Mouse (Mus musculus): ENCODE measurements at regions not wholly inside any gene's neighbourhood (a gene's known extent, or its start where the extent isn't known, plus 50 kb on each side); places are given as distances from the start of the nearest gene placed in this dataset.

- no peaks in the 10 kb centered on the region for H3K27me3 ChIP-seq
- H3K27ac ChIP-seq = no peak overlapping the region
Measured at GRCm38 (mm10) chr7:136434510-136434909, 459.9 kb upstream of the Mgmt start.

DNA sequence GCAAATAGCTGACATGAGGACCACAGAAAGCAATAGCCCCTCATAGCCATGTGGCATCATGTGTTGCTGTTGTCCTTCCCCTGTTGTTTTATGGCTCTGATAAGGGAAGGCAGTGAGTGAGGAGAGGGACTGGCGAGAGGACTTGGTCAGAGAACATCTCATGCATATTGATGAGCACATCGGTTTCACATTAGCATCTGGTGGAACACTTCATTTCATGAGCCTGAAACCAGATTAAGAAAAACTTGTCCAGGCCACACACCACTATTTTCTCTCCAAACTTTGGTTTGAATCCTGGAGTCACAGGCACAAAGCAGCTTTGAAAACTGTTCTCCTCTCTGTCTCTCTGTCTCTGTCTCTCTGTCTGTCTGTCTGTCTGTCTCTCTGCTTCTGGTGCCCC, 451.0 kb upstream of the Mgmt start:
- no peak for DNase-seq
- 47% methylated on average over 2 of the region's 2 CpGs for WGBS (ENCODE audit: insufficient replicate concordance)
- no peak overlapping the region for H3K27ac ChIP-seq
- H3K9me3 ChIP-seq (replicated peaks) = no peaks in the 10 kb centered on the region
- H3K27me3 ChIP-seq = no peaks in the 10 kb centered on the region
- H3K4me3 ChIP-seq (replicated peaks) = no peak overlapping the region
- H3K4me2 ChIP-seq = no peak overlapping the region
- ATAC-seq (ENCODE audit: low read depth) = no peak
- H3K36me3 ChIP-seq = no peaks in the 10 kb centered on the region
- no peaks in the 10 kb centered on the region for H3K4me1 ChIP-seq (replicated peaks)
- no peak overlapping the region for H3K9ac ChIP-seq

More at GRCm38 (mm10) chr7:136434510-136434909, 459.9 kb upstream of the Mgmt start:
- Histone ChIP-seq H3K9ac (no peak overlapping the region), H3K4me3 (replicated peaks) (no peak overlapping the region), H3K4me2 (no peak overlapping the region), H3K36me3 (no peaks in the 10 kb centered on the region), H3K4me1 (replicated peaks) (no peaks in the 10 kb centered on the region), H3K9me3 (replicated peaks) (no peaks in the 10 kb centered on the region)
- DNase-seq = no peak
- 78% methylated on average over 13 of the region's 13 CpGs for WGBS (ENCODE audit: insufficient replicate concordance)
- ATAC-seq (ENCODE audit: low read depth) = no peak

- DNase-seq (no peak), ATAC-seq (ENCODE audit: low read depth) (no peak)
- H3K36me3 ChIP-seq = no peaks in the 10 kb centered on the region
- H3K27me3 ChIP-seq = no peaks in the 10 kb centered on the region
- no peak overlapping the region for H3K4me3 ChIP-seq (replicated peaks)
- H3K4me1 ChIP-seq (replicated peaks) = no peaks in the 10 kb centered on the region
- no peaks in the 10 kb centered on the region for H3K9me3 ChIP-seq (replicated peaks)
- WGBS (ENCODE audit: insufficient replicate concordance) = 53% methylated on average over 6 of the region's 6 CpGs
- H3K9ac ChIP-seq = no peak overlapping the region
- no peak overlapping the region for H3K27ac ChIP-seq
- no peak overlapping the region for H3K4me2 ChIP-seq
Measured at GRCm38 (mm10) chr7:136445091-136445490, 449.3 kb upstream of the Mgmt start.

GRCm38 (mm10) chr7:136449286-136449685, 445.1 kb upstream of the Mgmt start:
- no peaks in the 10 kb centered on the region for H3K9me3 ChIP-seq (replicated peaks)
- H3K9ac ChIP-seq = no peak overlapping the region
- DNase-seq (no peak), ATAC-seq (ENCODE audit: low read depth) (no peak)
- H3K4me1 ChIP-seq (replicated peaks) = no peaks in the 10 kb centered on the region
- no peaks in the 10 kb centered on the region for H3K36me3 ChIP-seq
- no peak overlapping the region for H3K4me3 ChIP-seq (replicated peaks)
- H3K4me2 ChIP-seq = no peak overlapping the region
- WGBS (ENCODE audit: insufficient replicate concordance) = 65% methylated on average over 1 of the region's 1 CpGs
- no peaks in the 10 kb centered on the region for H3K27me3 ChIP-seq
- no peak overlapping the region for H3K27ac ChIP-seq

DNA sequence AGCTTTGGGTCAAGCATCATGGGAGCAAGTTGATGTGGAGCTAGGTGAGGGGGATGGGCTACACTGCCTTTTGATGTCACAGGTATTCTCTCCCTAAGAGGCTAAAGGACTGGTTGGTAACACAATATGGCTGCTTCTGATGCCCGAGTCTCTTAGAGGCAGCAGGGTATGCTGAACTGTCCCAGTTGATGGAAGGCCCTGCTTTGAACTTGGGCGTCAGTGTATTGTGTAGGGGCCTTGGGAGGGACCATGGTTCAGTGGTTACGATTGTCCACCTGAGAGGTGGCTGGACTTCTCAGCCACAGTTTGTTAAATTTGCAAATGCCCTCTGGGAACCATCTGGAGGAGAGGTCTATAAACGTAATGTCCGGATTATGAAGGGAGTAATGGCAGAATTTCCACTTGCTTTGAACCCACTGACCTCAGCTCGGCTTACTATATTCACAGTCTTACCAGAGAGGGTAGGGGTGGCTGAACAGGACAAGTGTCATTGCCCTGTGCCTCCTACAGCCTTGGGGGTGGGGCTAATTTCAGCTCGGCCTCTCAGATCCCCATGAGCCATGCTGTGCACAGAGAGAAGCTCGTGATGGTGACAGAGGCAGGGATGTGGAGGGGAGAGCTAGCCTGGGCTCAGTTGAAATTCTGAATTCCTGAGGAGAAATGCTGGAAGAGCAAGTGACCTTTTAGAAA, 442.6 kb upstream of the Mgmt start:
- Histone ChIP-seq H3K4me3 (replicated peaks) (no peak overlapping the region), H3K4me1 (replicated peaks) (no peaks in the 10 kb centered on the region), H3K9me3 (replicated peaks) (no peaks in the 10 kb centered on the region), H3K27me3 (no peaks in the 10 kb centered on the region), H3K4me2 (no peak overlapping the region), H3K36me3 (no peaks in the 10 kb centered on the region), H3K27ac (no peak overlapping the region), H3K9ac (no peak overlapping the region)
- 54% methylated on average over 8 of the region's 8 CpGs for WGBS (ENCODE audit: insufficient replicate concordance)
- DNase-seq (no peak), ATAC-seq (ENCODE audit: low read depth) (no peak)

- Histone ChIP-seq H3K9me3 (replicated peaks) (no peaks in the 10 kb centered on the region), H3K9ac (no peak overlapping the region), H3K27me3 (no peaks in the 10 kb centered on the region), H3K4me1 (replicated peaks) (no peaks in the 10 kb centered on the region), H3K4me2 (no peak overlapping the region), H3K27ac (no peak overlapping the region), H3K4me3 (replicated peaks) (no peak overlapping the region), H3K36me3 (no peaks in the 10 kb centered on the region)
- DNase-seq = no peak
- WGBS (ENCODE audit: insufficient replicate concordance) = 59% methylated on average over 5 of the region's 5 CpGs
- ATAC-seq (ENCODE audit: low read depth) = no peak
Measured at GRCm38 (mm10) chr7:136452561-136452960, 441.9 kb upstream of the Mgmt start.

DNA sequence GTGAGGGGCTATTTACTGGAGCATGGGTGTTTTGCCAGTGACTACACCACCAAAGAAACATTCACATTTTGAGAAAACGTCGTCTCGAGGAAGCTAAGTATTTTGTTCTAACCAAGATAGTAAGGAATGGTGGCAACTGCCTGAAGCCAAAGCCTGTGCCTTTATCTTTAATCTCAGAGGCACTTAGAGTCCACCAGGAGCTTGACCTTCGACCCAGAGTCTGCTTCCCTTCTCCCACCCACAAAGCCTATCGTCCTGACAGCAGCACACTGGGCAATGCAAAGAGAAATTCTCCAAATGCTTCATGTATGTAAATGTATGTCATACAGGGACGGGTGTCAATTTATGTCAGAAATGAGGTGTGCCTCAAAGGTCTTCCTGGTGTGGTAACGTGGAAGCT, 437.2 kb upstream of the Mgmt start:
- WGBS (ENCODE audit: insufficient replicate concordance) = 31% methylated on average over 7 of the region's 7 CpGs

GRCm38 (mm10) chr7:136457867-136458448, 436.5 kb upstream of the Mgmt start:
- WGBS (ENCODE audit: insufficient replicate concordance) = 72% methylated on average over 10 of the region's 10 CpGs
- no peak overlapping the region for H3K4me2 ChIP-seq
- no peak overlapping the region for H3K27ac ChIP-seq
- no peaks in the 10 kb centered on the region for H3K4me1 ChIP-seq (replicated peaks)
- no peaks in the 10 kb centered on the region for H3K27me3 ChIP-seq
- H3K4me3 ChIP-seq (replicated peaks) = no peak overlapping the region
- H3K9me3 ChIP-seq (replicated peaks) = no peaks in the 10 kb centered on the region
- DNase-seq (no peak), ATAC-seq (ENCODE audit: low read depth) (no peak)
- H3K36me3 ChIP-seq = no peaks in the 10 kb centered on the region
- H3K9ac ChIP-seq = no peak overlapping the region

More for the DNA sequence above, 437.2 kb upstream of the Mgmt start:
- Histone ChIP-seq H3K4me3 (replicated peaks) (no peak overlapping the region), H3K9ac (no peak overlapping the region), H3K36me3 (no peaks in the 10 kb centered on the region), H3K27me3 (no peaks in the 10 kb centered on the region), H3K27ac (no peak overlapping the region), H3K4me2 (no peak overlapping the region), H3K9me3 (replicated peaks) (no peaks in the 10 kb centered on the region), H3K4me1 (replicated peaks) (no peaks in the 10 kb centered on the region)
- no peak for DNase-seq
- ATAC-seq (ENCODE audit: low read depth) = no peak

- no peaks in the 10 kb centered on the region for H3K36me3 ChIP-seq
- no peak overlapping the region for H3K27ac ChIP-seq
- no peaks in the 10 kb centered on the region for H3K9me3 ChIP-seq (replicated peaks)
- WGBS (ENCODE audit: insufficient replicate concordance) = 69% methylated on average over 4 of the region's 4 CpGs
- DNase-seq (no peak), ATAC-seq (ENCODE audit: low read depth) (no peak)
- no peak overlapping the region for H3K4me3 ChIP-seq (replicated peaks)
- no peak overlapping the region for H3K9ac ChIP-seq
- H3K4me2 ChIP-seq = no peak overlapping the region
- no peaks in the 10 kb centered on the region for H3K4me1 ChIP-seq (replicated peaks)
- H3K27me3 ChIP-seq = no peaks in the 10 kb centered on the region
Measured at GRCm38 (mm10) chr7:136477135-136477534, 417.3 kb upstream of the Mgmt start.

DNA sequence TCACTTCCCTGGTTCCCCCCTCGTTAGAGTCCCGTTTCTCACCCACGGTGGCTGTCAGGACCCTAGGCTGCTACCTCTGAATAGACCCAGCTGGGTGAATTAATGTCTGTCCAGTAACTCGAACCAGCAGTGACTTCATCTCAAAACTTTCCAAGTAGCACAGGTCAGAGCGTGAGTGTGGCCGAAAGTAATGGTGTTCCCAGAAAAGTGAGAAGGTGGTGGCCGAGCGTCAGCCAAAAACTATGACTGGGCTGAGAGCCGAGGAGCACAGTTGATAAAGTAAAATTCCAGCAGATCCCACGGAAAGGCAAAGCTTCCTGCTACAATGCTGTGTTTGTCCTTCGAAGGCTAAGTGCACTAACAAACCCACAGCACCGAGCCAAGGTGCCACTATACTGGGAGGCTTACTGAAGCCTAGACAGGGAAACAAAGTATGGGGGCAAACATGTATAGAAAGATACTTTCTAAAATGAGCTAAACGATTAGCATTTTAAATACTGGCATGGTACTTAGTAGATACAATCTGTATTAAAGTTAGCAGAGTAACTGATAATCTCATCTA, 413.7 kb upstream of the Mgmt start:
- Histone ChIP-seq H3K4me2 (no peak overlapping the region), H3K4me1 (replicated peaks) (no peaks in the 10 kb centered on the region), H3K27ac (no peak overlapping the region), H3K9ac (no peak overlapping the region), H3K9me3 (replicated peaks) (no peaks in the 10 kb centered on the region), H3K36me3 (no peaks in the 10 kb centered on the region), H3K27me3 (0 out of 2 replicates have a peak, but pooled peaks cover 3% of the 10 kb centered on the region), H3K4me3 (replicated peaks) (no peak overlapping the region)
- ATAC-seq (ENCODE audit: low read depth) (no peak), DNase-seq (no peak)
- 59% methylated on average over 13 of the region's 13 CpGs for WGBS (ENCODE audit: insufficient replicate concordance)

DNA sequence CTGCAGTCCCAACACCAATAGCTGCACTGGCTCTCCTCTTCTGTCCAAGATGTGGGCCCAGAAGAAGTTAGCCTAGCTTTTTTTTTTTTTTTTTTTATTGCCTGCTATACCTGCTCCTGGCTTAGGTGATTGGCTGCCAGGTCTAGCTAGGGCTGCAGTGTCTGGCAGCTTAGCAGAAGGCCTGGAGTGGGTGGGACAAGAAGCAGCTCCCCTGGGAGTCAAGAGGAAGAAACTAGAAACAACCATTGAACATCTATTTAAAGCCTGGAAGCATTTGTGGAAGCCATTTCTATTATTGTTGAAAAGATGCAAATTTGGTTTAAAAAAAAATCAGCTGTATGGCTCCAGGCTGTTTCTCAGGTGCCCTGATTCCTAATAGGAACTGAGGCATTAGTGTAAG, 411.2 kb upstream of the Mgmt start:
- Histone ChIP-seq H3K36me3 (no peaks in the 10 kb centered on the region), H3K9ac (no peak overlapping the region), H3K4me1 (replicated peaks) (no peaks in the 10 kb centered on the region), H3K27me3 (0 out of 2 replicates have a peak, but pooled peaks cover 3% of the 10 kb centered on the region), H3K27ac (no peak overlapping the region), H3K4me3 (replicated peaks) (no peak overlapping the region), H3K9me3 (replicated peaks) (no peaks in the 10 kb centered on the region), H3K4me2 (no peak overlapping the region)
- DNase-seq (no peak), ATAC-seq (ENCODE audit: low read depth) (no peak)

DNA sequence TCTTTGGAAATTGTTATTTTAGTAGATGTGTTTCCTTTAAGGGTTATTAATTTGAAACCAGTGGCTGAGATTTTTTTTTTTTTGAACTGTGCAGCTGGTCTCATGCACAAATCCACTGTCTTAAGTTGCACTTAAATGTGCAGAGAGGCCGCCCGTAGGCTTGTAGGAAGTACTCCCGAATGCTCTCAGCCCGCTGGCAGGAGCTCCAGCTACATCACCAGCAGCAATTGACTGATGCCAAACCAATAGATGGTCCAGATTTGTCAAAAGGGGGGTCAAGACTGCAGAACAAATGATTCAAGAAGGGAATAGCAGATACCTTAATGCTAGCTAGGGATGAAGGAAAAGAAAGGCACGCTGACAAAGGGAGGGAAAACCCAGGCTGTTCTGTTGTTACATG, 406.9 kb upstream of the Mgmt start:
- 53% methylated on average over 5 of the region's 5 CpGs for WGBS (ENCODE audit: insufficient replicate concordance)
- H3K27ac ChIP-seq = no peak overlapping the region
- no peak overlapping the region for H3K4me2 ChIP-seq
- H3K9me3 ChIP-seq (replicated peaks) = no peaks in the 10 kb centered on the region
- H3K4me1 ChIP-seq (replicated peaks) = no peaks in the 10 kb centered on the region
- no peaks in the 10 kb centered on the region for H3K36me3 ChIP-seq
- DNase-seq (no peak), ATAC-seq (ENCODE audit: low read depth) (no peak)
- H3K27me3 ChIP-seq = peaks cover 5% of the 10 kb centered on the region; the same call in 1 of the 2 replicates
- H3K9ac ChIP-seq = no peak overlapping the region
- no peak overlapping the region for H3K4me3 ChIP-seq (replicated peaks)
